12 mouse cellular contexts compared by ENCODE assay signal in genomic region chr4:153603936-153604335, GRCm38 (mm10).
DNase-seq lines count a peak whose midpoint lies in the region; ATAC-seq and TF ChIP-seq lines count a peak whose summit lies in the region.
"Had no signal": no experiment of that assay in that cellular context is flagged by ENCODE, and none has a peak within 500 bp of the region (broad histone marks: within the 10 kb centered on the region; RNA-seq: fewer than 3 reads in every experiment).

No protein-coding gene starts in this region.

- no peak overlapping the region for H3K4me2 ChIP-seq in hindbrain, embryonic 14.5 days (replicated peaks)
- H3K4me2 ChIP-seq: limb, embryonic 12.5 days had no signal

- no peaks in the 10 kb centered on the region for H3K9me3 ChIP-seq in hindbrain, embryonic 14.5 days (ENCODE audit: control insufficient read depth, low read length)
- H3K9me3 ChIP-seq: limb, embryonic 12.5 days had no signal

- peak; percentile 6 for DNase-seq in cerebellum, adult 11 months
- peak; percentile 3 for DNase-seq in lung, postnatal 14 days
- no peak for DNase-seq in lung, adult 2 months
- peak; percentile 46 for DNase-seq in gastrocnemius, postnatal 10 days
- DNase-seq in right cerebral cortex, postnatal 36 days (ENCODE audit: low spot score in 2 of 2) = peak; percentile 9 to 16
- no peak for DNase-seq in urinary bladder, postnatal 14 days (ENCODE audit: low spot score)
- no peak for DNase-seq in hindbrain, embryonic 14.5 days (ENCODE audit: low spot score)
- DNase-seq: kidney, adult 8-10 months; lung, postnatal 4 days had no signal

- H3K27me3 ChIP-seq in hindbrain, embryonic 14.5 days (ENCODE audit: control insufficient read depth, insufficient read depth, low read length) = no peaks in the 10 kb centered on the region
- H3K27me3 ChIP-seq: limb, embryonic 12.5 days had no signal

- no peak overlapping the region for H3K27ac ChIP-seq in hindbrain, embryonic 14.5 days
- H3K27ac ChIP-seq: limb, embryonic 12.5 days had no signal

- H3K4me1 ChIP-seq in lung, adult 2 months (ENCODE audit: control insufficient read depth, insufficient read depth, low read length) = no peaks in the 10 kb centered on the region
- H3K4me1 ChIP-seq in hindbrain, embryonic 14.5 days (replicated peaks; ENCODE audit: control insufficient read depth, insufficient read depth, low read length) = peaks cover 23% of the 10 kb centered on the region

- WGBS in lung, adult 2 months = 64% methylated on average over 7 of the region's 7 CpGs
- WGBS in hindbrain, embryonic 14.5 days = 78% methylated on average over 7 of the region's 7 CpGs

- TF ChIP-seq CTCF in lung, adult 2 months (IDR thresholded peaks at IDR 0.05; ENCODE audit: insufficient read depth, low read length) = no peak

- H3K9ac ChIP-seq in hindbrain, embryonic 14.5 days = no peak overlapping the region
- H3K9ac ChIP-seq: limb, embryonic 12.5 days had no signal

- ATAC-seq in cerebellum, adult (ENCODE audit: insufficient number of reproducible peaks, low FRiP score, low TSS enrichment) = no peak
- ATAC-seq in hindbrain, embryonic 14.5 days (ENCODE audit: low FRiP score) = no peak

- no peak overlapping the region for H3K4me3 ChIP-seq in lung, adult 2 months (replicated peaks; ENCODE audit: extremely low read depth, low read depth, low read length)
- H3K4me3 ChIP-seq in hindbrain, embryonic 14.5 days (replicated peaks; ENCODE audit: low read length) = no peak overlapping the region
- H3K4me3 ChIP-seq: erythroblast, embryonic 14.5 days; limb, embryonic 12.5 days had no signal

- TF ChIP-seq POLR2A in lung, adult 2 months (IDR thresholded peaks at IDR 0.05; ENCODE audit: borderline replicate concordance, extremely low read depth, low read depth, low read length) = no peak

- no peaks in the 10 kb centered on the region for H3K36me3 ChIP-seq in hindbrain, embryonic 14.5 days (replicated peaks; ENCODE audit: control insufficient read depth, insufficient read depth)
- H3K36me3 ChIP-seq: limb, embryonic 12.5 days had no signal

Comparison
In these comparisons a context has a peak if more than half of its experiments do, and no peak if none do; other contexts are left out.
1. DNase-seq: peak in cerebellum, adult 11 months (single experiment), lung, postnatal 14 days (single experiment), gastrocnemius, postnatal 10 days (single experiment) and right cerebral cortex, postnatal 36 days (2 of 2); none in lung, adult 2 months (single experiment), urinary bladder, postnatal 14 days (single experiment) and hindbrain, embryonic 14.5 days (single experiment).